Mouse (Mus musculus) macrophage (primary cell): ENCODE measurements around the gene Tmem129. TPM values are rescaled to one million over a fixed set of nuclear protein-coding genes. Genes with fewer than 3 reads are reported as not detected.
A peak's percentile ranks its signal among the peaks of the same experiment; 100 is the strongest.

Experiments
- H3K27ac ChIP-seq: fragments of 350-480 bp; formaldehyde crosslinking; 2 replicates; pipeline ENCODE4 v1.9.0; 2021
- H3K36me3 ChIP-seq: fragments of 350-480 bp; formaldehyde crosslinking; 2 replicates; pipeline ENCODE4 v1.9.0; 2021; ENCODE audit errors: inconsistent target
- H3K4me3 ChIP-seq: fragments of 350-480 bp; formaldehyde crosslinking; 2 replicates; pipeline ENCODE4 v1.9.0; 2021; ENCODE audit errors: inconsistent target
- H3K79me2 ChIP-seq: fragments of 350-480 bp; formaldehyde crosslinking; 2 replicates; pipeline ENCODE4 v1.9.0; 2021; ENCODE audit errors: inconsistent target
- WGBS: methylation state at CpG from one replicate; pipeline ENCODE4 v1.1.7; 2026; ENCODE audit warnings: inconsistent platforms; ENCODE audit not compliant: missing documents; 5-methylcytosine and 5-hydroxymethylcytosine counted together
- polyA plus RNA-seq: library from polyadenylated mRNA; stranded (reverse); fragments of 250-400 nt; gene quantifications from 3 replicates; pipeline ENCODE4 v1.2.4, GENCODE M21; 2018; ENCODE audit warnings: inconsistent platforms

Tmem129 gene
- polyA plus RNA-seq, 1 experiment from 2014 or later = 11.7 TPM

- Histone ChIP-seq H3K4me3 (no peak overlapping the region), H3K79me2 (no peaks in the 10 kb centered on the region), H3K36me3 (no peaks in the 10 kb centered on the region), H3K27ac (no peak overlapping the region)
- 0% methylated on average over 1 of the region's 1 CpGs for WGBS
Measured at GRCm38 (mm10) chr5:33675964-33676363, 17.7 kb upstream of the Tmem129 start.

- Histone ChIP-seq H3K4me3 (no peak overlapping the region), H3K36me3 (peaks cover 8% of the 10 kb centered on the region; the same call in 1 of the 2 replicates), H3K27ac (no peak overlapping the region), H3K79me2 (no peaks in the 10 kb centered on the region)
- 95% methylated on average over 2 of the region's 3 CpGs for WGBS
Measured at GRCm38 (mm10) chr5:33674439-33674838, 16.2 kb upstream of the Tmem129 start.

- Histone ChIP-seq H3K36me3 (peaks cover 17% of the 10 kb centered on the region; the same call in 1 of the 2 replicates), H3K79me2 (no peaks in the 10 kb centered on the region), H3K4me3 (no peak overlapping the region), H3K27ac (no peak overlapping the region)
- 40% methylated on average over 5 of the region's 5 CpGs for WGBS
Measured at GRCm38 (mm10) chr5:33671659-33672058, 13.4 kb upstream of the Tmem129 start.

- no peak overlapping the region for H3K4me3 ChIP-seq
- H3K36me3 ChIP-seq = peaks cover 22% of the 10 kb centered on the region; the same call in 1 of the 2 replicates
- no peak overlapping the region for H3K27ac ChIP-seq
- no peaks in the 10 kb centered on the region for H3K79me2 ChIP-seq
Measured at GRCm38 (mm10) chr5:33668223-33668622, 10.0 kb upstream of the Tmem129 start.

- Histone ChIP-seq H3K27ac (peak overlapping the region; percentile 93), H3K36me3 (peaks cover 14% of the 10 kb centered on the region; the same call in 1 of the 2 replicates), H3K79me2 (peaks cover 60% of the 10 kb centered on the region), H3K4me3 (peak overlapping the region; percentile 91)
- WGBS = under 1% methylated on average over 26 of the region's 26 CpGs
Measured at GRCm38 (mm10) chr5:33658664-33659050, 441 bp upstream of the Tmem129 start.

GRCm38 (mm10) chr5:33657251-33657786 lies 897 bp downstream of the Tmem129 start:
- peak overlapping the region; percentile 93 for H3K27ac ChIP-seq
- peaks cover 60% of the 10 kb centered on the region for H3K79me2 ChIP-seq
- H3K4me3 ChIP-seq = peak overlapping the region; percentile 91
- H3K36me3 ChIP-seq = peaks cover 16% of the 10 kb centered on the region; the same call in 1 of the 2 replicates
- WGBS = under 1% methylated on average over 32 of the region's 32 CpGs

- H3K27ac ChIP-seq = peak overlapping the region; percentile 93
- peaks cover 16% of the 10 kb centered on the region; the same call in 1 of the 2 replicates for H3K36me3 ChIP-seq
- H3K79me2 ChIP-seq = peaks cover 60% of the 10 kb centered on the region
- H3K4me3 ChIP-seq = peak overlapping the region; percentile 91
- 7% methylated on average over 1 of the region's 1 CpGs for WGBS
Measured at GRCm38 (mm10) chr5:33656739-33657138, 1.5 kb downstream of the Tmem129 start.

- H3K27ac ChIP-seq = no peak overlapping the region
- peaks cover 60% of the 10 kb centered on the region for H3K79me2 ChIP-seq
- H3K4me3 ChIP-seq = no peak overlapping the region
- 94% methylated on average over 10 of the region's 10 CpGs for WGBS
- peaks cover 16% of the 10 kb centered on the region; the same call in 1 of the 2 replicates for H3K36me3 ChIP-seq
Measured at GRCm38 (mm10) chr5:33655251-33655840, 2.9 kb downstream of the Tmem129 start.

GRCm38 (mm10) chr5:33654424-33654823 lies 3.8 kb downstream of the Tmem129 start:
- H3K36me3 ChIP-seq = peaks cover 20% of the 10 kb centered on the region; the same call in 1 of the 2 replicates
- H3K79me2 ChIP-seq = peaks cover 60% of the 10 kb centered on the region
- H3K27ac ChIP-seq = no peak overlapping the region
- no peak overlapping the region for H3K4me3 ChIP-seq
- WGBS = 95% methylated on average over 13 of the region's 13 CpGs

- 17% methylated on average over 9 of the region's 9 CpGs for WGBS
- Histone ChIP-seq H3K79me2 (peaks cover 67% of the 10 kb centered on the region), H3K4me3 (no peak overlapping the region), H3K36me3 (peaks cover 25% of the 10 kb centered on the region), H3K27ac (peak overlapping the region; percentile 88; the same call in 1 of the 2 replicates)
Measured at GRCm38 (mm10) chr5:33652783-33653173, 5.4 kb downstream of the Tmem129 start.

- Histone ChIP-seq H3K27ac (peak within 1 kb of the TSS; percentile 88), H3K79me2 (peaks cover 72% of the 10 kb centered on the region), H3K36me3 (peaks cover 25% of the 10 kb centered on the region), H3K4me3 (peak within 1 kb of the TSS; percentile 74)
- WGBS = under 1% methylated on average over 80 of the region's 82 CpGs
Measured at GRCm38 (mm10) chr5:33651921-33652782, 6.1 kb downstream of the Tmem129 start, which contains the start of gene Slbp. TSS of gene Slbp (minus strand) at chr5:33652574.

GRCm38 (mm10) chr5:33651541-33651920 lies 6.7 kb downstream of the Tmem129 start:
- Histone ChIP-seq H3K27ac (peak overlapping the region; percentile 88), H3K4me3 (peak overlapping the region; percentile 74), H3K79me2 (peaks cover 72% of the 10 kb centered on the region), H3K36me3 (peaks cover 25% of the 10 kb centered on the region)
- WGBS = 3% methylated on average over 11 of the region's 11 CpGs

GRCm38 (mm10) chr5:33651017-33651416 lies 7.2 kb downstream of the Tmem129 start:
- H3K79me2 ChIP-seq = peaks cover 72% of the 10 kb centered on the region
- peak overlapping the region; percentile 74 for H3K4me3 ChIP-seq
- peak overlapping the region; percentile 88 for H3K27ac ChIP-seq
- peaks cover 30% of the 10 kb centered on the region for H3K36me3 ChIP-seq
- WGBS = 29% methylated on average over 2 of the region's 2 CpGs

GRCm38 (mm10) chr5:33640652-33641051 lies 17.6 kb downstream of the Tmem129 start:
- peaks cover 45% of the 10 kb centered on the region for H3K36me3 ChIP-seq
- H3K79me2 ChIP-seq = peaks cover 1% of the 10 kb centered on the region

GRCm38 (mm10) chr5:33638826-33639225 lies 19.4 kb downstream of the Tmem129 start:
- no peak overlapping the region for H3K4me3 ChIP-seq
- no peak overlapping the region for H3K27ac ChIP-seq
- H3K36me3 ChIP-seq = peaks cover 32% of the 10 kb centered on the region
- H3K79me2 ChIP-seq = no peaks in the 10 kb centered on the region
- WGBS = 77% methylated on average over 4 of the region's 4 CpGs

More at GRCm38 (mm10) chr5:33640652-33641051, 17.6 kb downstream of the Tmem129 start:
- WGBS = 47% methylated on average over 3 of the region's 3 CpGs
- Histone ChIP-seq H3K4me3 (no peak overlapping the region), H3K27ac (no peak overlapping the region)
